Mouse (Mus musculus): Measurements from ENCODE around the gene Ubl3. TPM values are rescaled to one million over a fixed set of nuclear protein-coding genes. Genes with fewer than 3 reads are reported as not detected.

Gene Ubl3
- polyA plus RNA-seq, 1 experiment: 26.7 TPM

- TF ChIP-seq GATA1 (IDR thresholded peaks at IDR 0.05; ENCODE audit: low read length): no peak
Observed at GRCm38 (mm10) chr5:148512042-148512640, 40.4 kb downstream of the Ubl3 start.

GRCm38 (mm10) chr5:148510265-148510664 lies 42.3 kb downstream of the Ubl3 start:
- TF ChIP-seq GATA1 (IDR thresholded peaks at IDR 0.05; ENCODE audit: low read length): no peak

GRCm38 (mm10) chr5:148509731-148510130 lies 42.9 kb downstream of the Ubl3 start:
- TF ChIP-seq GATA1 (IDR thresholded peaks at IDR 0.05; ENCODE audit: low read length): no peak

- TF ChIP-seq GATA1 (IDR thresholded peaks at IDR 0.05; ENCODE audit: low read length): no peak
Observed at GRCm38 (mm10) chr5:148508901-148509604, 43.5 kb downstream of the Ubl3 start.

- no peak for TF ChIP-seq GATA1 (IDR thresholded peaks at IDR 0.05; ENCODE audit: low read length)
Observed at GRCm38 (mm10) chr5:148505381-148505780, 47.2 kb downstream of the Ubl3 start.

GRCm38 (mm10) chr5:148502237-148502636 lies 50.4 kb downstream of the Ubl3 start:
- no peak for TF ChIP-seq GATA1 (IDR thresholded peaks at IDR 0.05; ENCODE audit: low read length)

GRCm38 (mm10) chr5:148501228-148501957 lies 51.2 kb downstream of the Ubl3 start:
- TF ChIP-seq GATA1 (IDR thresholded peaks at IDR 0.05; ENCODE audit: low read length): no peak

- no peak for TF ChIP-seq GATA1 (IDR thresholded peaks at IDR 0.05; ENCODE audit: low read length)
Observed at GRCm38 (mm10) chr5:148500516-148500915, 52.1 kb downstream of the Ubl3 start.

- no peak for TF ChIP-seq GATA1 (IDR thresholded peaks at IDR 0.05; ENCODE audit: low read length)
Observed at GRCm38 (mm10) chr5:148499616-148500015, 53.0 kb downstream of the Ubl3 start.

- no peak for TF ChIP-seq GATA1 (IDR thresholded peaks at IDR 0.05; ENCODE audit: low read length)
Observed at GRCm38 (mm10) chr5:148495991-148496390, 56.6 kb downstream of the Ubl3 start.

GRCm38 (mm10) chr5:148495173-148495572 lies 57.4 kb downstream of the Ubl3 start:
- TF ChIP-seq GATA1 (IDR thresholded peaks at IDR 0.05; ENCODE audit: low read length): no peak

GRCm38 (mm10) chr5:148494249-148494648 lies 58.3 kb downstream of the Ubl3 start:
- no peak for TF ChIP-seq GATA1 (IDR thresholded peaks at IDR 0.05; ENCODE audit: low read length)

- TF ChIP-seq GATA1 (IDR thresholded peaks at IDR 0.05; ENCODE audit: low read length): no peak
Observed at GRCm38 (mm10) chr5:148493025-148493424, 59.6 kb downstream of the Ubl3 start.

- no peak for TF ChIP-seq GATA1 (IDR thresholded peaks at IDR 0.05; ENCODE audit: low read length)
Observed at GRCm38 (mm10) chr5:148490391-148490790, 62.2 kb downstream of the Ubl3 start.

- TF ChIP-seq GATA1 (IDR thresholded peaks at IDR 0.05; ENCODE audit: low read length): no peak
Observed at GRCm38 (mm10) chr5:148489724-148490193, 62.8 kb downstream of the Ubl3 start.

Data from G1E-ER4 (cell line).